Mouse (Mus musculus) testis, adult 2 months (tissue): ENCODE data around the gene Apob.

Experiments
- CTCF ChIP-seq: fragments of 200-500 bp; IDR thresholded peaks from 2 replicates; pipeline ENCODE4 v1.5.1; 2012; ENCODE audit warnings: low read depth, mild to moderate bottlenecking, inconsistent platforms, low read length, moderate library complexity; ENCODE audit not compliant: control insufficient read depth, insufficient read depth, insufficient replicate concordance
- POLR2A ChIP-seq: fragments of 200-500 bp; IDR thresholded peaks from 2 replicates; pipeline ENCODE4 v1.6.1; 2012; ENCODE audit warnings: low read depth, mild to moderate bottlenecking, inconsistent platforms, low read length, moderate library complexity; ENCODE audit not compliant: control insufficient read depth

- no peak for TF ChIP-seq CTCF
- TF ChIP-seq POLR2A, result no peak
Measured at GRCm38 (mm10) chr12:7970301-7970700, 7.1 kb upstream of the Apob start.
